Mouse (Mus musculus) thymus, postnatal 36 days (tissue): Measurements from ENCODE around the gene Kdm4d.
"Not testable (repeated sequence)": the region's sequence is repeated elsewhere in the genome, so short reads cannot be mapped to it uniquely, and the experiment has no call there.

Source experiments
- DNase-seq, 2 experiments: peaks; one replicate each; pipeline ENCODE4 v3.0.0; 2022; ENCODE audit warnings: mixed read lengths in 2 of 2

Gene Kdm4d

DNA sequence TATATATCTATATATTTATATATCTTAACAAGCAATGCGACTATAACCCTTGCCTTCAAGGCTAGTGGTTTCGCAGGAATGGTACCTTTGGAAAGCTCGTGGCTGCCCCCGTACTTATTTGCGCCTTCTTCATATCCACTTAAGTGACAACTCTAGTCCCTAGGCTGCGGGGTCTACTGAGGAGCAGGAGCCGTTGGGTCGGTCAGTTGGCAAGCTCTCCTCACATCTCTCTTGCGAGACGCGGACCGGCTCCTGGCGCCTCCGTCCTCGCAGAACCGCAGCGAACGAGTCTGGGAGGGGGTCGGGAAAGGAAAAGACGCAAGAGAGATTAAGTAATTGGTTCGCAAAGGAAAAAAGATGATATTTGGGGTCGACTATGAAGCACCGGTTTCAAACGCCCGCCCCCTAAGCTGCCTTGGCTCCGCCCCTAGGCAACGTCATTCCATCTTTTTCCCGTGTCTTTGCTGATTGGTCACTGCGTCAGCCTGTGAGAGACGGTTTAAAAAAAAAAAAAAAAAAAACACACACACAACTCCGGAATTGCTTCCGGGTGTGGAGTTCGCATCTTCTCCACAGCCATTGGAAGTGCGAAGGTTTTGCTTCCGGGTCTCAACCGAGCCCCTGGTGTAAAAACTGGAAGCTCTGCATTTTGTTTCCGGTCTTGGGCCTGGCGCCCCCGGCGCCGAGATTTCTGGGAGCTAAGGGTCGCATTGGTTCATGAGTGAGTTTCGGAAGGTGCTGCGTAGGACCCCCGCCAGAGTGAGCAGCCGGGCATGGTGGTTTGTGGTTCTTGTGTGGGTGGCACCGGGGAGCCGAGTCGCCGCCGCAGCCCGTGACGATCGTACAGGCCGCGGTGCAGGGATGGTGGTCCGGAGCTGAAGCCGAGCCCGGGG, at the start of gene Kdm4d, which contains the start of gene Cwc15:
Gene Kdm4d, minus strand, starts transcription at position 460 of the 893 bp plus-strand sequence.
Gene Cwc15, plus strand, starts transcription at position 595 of the 893 bp plus-strand sequence.
- peak; percentile 93 for DNase-seq

DNA sequence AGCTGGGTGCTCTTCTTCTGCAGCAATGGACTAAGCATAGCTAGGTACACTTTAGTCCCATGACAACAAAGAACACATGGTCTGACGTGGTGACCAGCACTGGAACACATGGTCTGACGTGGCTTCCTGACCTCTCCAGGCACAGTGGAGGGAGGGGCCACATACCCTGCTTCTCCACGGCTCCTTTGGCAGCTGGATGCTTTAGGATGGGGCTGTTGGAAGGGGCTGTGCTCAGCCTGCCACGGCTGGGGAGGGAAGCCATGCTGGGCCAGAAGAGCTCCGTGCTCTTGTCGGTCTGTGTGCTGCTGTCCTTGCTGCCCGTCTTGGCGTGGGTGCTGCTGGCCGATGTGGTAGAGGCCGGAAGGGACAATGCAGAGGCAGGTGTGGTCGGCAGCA, 48.1 kb upstream of the Kdm4d start:
- DNase-seq, result no peak

DNA sequence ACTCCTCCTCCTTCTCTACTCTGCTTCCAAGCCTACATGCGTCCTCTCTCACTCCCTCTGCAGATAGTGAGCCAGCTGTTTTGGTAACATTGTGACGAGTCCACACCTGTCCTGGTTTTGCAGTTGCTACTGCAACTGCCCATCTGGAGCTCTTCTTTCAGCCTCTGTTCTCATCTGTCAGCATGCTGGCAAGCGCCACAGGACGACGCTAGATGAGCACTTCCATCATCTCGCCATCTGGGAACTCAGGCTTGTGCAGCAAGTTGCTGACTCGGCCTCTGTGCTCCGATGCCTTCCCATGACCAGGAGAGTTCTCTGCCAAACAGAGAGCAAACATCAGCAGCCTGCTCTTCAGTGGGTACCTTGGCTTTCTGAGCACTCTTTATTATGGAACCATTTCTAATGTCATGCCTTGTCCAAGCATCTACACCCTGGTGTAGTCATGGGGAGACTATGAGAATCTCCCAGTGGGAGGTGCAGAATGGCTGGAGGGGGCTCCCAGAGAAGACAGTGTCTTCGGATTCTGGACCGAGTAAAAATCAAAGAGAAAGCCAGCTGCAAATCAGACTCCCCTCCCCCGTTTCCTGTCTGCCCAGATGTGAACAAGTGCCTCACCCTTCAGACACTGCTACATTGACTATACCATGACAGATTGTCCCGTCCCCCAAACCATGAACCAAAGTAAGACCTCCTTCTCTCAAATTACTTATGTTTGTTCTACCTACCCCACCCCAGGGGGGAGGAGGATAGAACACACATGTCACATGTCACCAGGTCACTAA, 47.5 kb upstream of the Kdm4d start:
- DNase-seq, result peak; percentile 20 to 25

DNA sequence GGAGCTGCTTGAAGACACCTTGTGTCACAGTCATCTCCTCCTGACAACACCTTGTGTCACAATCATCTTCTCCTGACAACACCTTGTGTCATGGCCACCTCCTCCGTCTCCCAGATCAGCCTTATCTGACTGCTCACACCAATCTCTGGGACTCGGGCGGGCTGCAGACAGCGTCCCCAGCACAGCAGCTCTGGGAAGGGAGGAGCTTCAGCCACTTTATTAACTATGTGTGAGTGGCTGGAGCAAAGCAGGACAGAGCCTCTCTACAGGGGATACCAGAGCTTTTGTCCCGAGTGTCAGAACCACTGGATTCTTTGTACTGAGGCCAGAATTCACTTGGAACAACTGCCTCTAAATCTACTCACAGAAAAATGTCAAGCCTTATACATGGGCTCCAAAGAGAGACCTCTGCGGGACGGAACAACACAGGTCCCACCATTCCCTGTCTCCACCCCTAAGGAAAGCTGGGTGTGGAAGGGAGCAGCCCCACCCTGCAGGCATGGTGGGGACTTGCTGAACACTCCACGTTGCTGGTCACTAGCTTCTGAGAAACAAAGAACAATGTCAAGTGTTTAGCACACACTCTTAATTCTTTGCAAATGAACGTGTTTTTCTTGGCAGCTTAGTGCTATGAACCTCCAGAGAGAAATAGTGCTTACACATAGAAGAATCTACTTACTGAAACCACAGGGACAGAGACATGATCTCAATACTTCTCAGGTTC, 43.9 kb upstream of the Kdm4d start:
- no peak for DNase-seq

DNA sequence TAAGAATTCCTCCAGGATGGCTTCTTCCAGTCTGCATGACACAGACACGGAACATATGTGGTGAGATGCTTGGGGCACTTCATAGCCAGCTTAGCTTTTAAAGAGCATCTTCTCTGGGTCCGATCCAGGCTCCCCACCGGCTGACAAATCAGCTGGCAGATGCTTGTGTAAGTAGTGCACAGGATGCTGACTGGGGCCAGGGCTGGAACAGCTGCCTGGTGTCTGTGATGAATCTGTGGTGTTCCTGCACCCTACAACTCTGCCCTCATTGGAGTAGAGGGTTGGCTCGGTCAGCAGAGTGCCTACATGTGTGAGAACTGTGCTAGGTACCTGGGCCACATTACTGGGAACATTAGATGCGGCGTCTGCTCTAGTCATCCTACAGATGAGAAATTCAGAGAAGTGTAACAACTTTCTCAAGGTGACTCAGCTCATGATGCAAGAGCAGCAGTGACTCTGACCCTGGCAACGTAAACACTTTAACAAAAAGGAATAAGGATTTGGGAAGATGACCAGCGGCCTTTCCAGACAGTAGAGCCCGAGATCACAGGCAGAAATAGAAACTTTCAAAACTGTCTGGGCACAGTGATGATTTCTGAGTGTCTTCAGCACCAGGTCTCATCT, 34.7 kb upstream of the Kdm4d start:
- no peak for DNase-seq

DNA sequence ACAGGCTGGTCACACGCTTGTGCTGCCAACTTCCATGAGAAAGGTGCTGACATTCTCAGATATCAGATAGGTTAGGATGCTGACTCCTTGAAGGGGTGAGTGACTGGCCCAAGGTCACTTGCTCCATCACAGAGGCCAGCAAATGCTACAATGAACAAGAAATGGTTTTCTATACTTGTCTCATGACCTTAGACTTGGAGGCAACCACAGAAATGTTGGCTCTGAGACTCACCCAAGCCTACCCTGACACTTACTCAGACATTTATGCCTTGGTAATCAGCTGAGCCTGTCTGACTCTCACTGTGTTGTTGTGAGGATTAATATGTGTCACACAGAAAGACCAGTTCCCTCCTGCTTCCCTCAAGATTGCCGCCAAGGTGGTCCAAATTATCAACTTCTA, 33.4 kb upstream of the Kdm4d start:
- DNase-seq, result no peak

DNA sequence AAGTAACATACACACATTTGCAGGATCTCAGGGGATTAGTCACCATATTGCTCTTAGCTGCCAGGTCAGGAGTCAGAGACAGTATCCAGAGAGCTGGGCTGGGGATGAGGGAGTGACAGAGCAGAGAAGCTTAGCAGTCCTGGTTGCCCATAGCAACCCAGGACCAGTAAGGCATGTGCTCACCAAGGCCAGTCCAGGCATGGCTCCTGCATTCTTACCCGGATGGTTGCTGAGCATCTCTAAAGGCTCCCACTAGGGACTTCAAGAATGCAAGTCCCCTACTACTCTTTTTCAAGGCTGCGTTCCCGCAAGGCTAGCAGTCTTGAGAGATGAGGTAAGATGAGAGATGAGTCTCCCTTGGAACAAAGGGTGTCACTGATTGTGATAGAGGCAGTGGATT, 32.0 kb upstream of the Kdm4d start:
- DNase-seq, result no peak

DNA sequence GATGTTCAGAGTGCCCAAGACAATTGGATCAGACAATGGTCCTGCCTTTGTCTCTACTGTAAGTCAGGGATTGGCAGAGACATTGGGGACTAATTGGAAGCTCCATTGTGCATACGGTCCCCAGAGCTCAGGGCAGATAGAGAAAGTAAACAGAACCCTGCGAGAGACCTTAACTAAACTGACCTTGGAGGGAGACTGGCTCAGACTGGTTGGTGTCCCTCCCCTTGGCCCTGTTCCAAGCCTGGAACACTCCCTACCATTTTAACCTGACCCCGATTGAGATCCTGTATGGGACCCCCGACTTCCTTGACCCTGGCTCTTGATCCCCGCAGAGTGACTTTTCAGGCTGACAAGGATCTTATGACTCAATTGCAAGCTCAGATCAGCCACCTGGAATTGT, 29.7 kb upstream of the Kdm4d start:
- no peak for DNase-seq

DNA sequence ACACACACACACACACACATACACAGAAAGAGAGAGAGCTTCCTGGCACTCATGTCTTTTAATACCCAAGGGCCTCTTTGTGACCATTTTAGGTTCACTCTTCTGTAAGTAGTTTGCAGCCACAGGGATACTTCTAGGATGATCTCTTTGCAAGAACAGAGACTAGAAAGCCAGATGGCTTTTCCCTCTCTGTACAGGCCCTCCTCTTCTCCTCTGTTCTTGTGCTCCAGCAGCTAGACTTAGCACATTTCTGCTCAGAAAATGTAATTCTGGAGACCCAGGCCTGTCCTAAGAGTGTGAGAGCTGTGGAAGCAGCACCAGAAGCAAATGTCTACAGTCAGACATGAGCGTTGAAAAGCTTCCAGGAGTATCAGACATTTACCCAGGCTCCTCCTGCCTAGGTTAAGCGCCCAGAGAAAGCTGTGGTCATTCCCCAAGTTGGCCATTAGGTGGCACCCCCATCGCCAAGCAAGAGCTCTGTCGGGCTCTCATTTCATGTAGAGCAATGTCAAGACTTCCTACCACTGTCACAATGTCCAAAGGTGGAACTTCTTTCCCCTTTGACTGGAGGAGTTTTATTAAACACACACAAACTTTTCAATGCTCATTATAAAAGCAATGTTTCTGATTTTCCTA, 23.2 kb upstream of the Kdm4d start:
- peak; percentile 62 to 68 for DNase-seq

DNA sequence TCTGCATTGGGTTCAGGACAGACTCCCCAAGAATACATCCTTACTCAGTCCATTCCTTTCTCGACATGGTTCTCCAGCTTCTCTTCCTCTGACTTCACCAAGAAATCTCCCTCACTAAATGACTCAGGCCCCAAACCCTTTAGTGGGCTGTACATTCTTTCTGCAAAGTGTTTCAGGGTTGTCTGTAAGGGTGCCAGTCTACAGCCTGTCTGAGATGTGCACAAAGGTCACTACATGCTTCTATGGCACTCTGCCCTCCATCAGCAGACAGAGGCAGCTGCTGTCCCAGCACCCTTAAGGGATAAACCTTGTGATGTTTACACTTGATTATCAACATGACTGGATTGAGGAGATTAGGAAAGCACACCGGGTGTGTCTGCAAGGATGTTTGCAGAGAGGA, 21.4 kb upstream of the Kdm4d start:
- DNase-seq, result no peak

DNA sequence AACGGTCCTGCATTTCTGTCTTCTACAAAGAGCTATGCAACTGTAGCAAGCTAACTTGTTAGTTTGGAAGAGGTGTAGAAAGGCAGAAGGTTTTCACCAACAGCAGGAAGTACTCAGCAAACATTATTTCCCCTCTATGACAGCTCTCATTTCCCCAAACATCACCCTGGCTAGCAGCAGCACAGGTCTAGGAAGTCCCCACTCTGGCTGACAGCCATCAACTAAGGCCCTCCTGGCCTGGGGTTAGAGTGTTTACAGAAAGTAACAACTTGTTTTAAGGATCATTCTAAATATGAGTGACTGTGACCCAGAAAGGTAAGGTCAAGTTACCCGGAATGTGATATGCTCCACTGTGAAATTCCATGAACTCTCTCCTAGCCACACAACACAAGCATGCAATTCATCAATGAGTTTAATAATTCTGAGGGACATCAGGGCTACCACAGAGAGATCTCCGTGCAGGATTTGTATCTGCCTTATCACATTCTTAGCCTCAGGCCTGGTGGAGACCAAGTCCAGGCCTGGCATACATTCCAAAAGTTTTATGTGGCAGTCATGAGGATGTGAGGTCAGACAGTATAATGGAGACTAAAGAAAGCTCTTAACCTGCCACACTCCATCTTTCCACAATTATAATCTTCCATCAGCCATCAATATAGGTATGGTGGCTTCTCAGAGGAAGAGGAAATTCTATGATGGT, 20.8 kb upstream of the Kdm4d start:
- DNase-seq, result no peak

DNA sequence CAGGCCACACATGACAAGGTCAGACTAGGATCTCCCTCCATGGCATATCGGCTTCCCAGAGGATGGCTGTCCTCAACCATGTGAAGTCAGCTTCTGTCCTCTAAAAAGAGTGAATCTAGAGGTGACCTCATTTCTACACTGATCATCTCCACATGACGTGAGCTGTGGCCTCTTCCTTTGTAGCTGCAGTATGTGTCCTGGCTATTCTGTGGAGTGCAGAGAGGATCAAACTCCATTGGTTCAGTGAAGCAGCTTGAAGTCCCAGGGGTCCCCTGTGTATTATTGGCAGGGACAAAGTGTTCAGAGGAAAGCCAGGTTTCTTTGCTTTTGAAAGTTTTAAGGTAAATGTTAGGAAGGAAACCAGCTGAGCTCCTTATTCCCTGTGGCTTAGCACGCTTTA, 17.8 kb upstream of the Kdm4d start:
- no peak for DNase-seq

DNA sequence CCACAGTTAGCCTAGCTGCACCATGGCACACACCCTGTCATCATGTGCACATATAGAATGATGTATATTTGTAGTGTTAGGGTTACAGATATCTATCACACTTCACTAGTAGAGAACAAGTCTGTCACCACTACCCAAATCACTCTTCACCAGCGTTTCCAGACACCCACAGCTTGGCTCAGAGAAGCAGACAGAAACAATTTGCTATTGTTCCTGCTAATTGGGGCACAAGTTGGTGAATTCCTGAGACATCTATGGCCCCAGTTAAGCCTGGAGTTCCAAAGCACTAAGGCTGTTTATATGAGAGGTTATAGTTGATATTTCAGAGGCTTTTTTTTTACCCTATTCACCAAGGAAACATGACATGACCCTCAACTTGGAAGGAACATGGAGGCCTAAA, 17.0 kb upstream of the Kdm4d start:
- no peak for DNase-seq

DNA sequence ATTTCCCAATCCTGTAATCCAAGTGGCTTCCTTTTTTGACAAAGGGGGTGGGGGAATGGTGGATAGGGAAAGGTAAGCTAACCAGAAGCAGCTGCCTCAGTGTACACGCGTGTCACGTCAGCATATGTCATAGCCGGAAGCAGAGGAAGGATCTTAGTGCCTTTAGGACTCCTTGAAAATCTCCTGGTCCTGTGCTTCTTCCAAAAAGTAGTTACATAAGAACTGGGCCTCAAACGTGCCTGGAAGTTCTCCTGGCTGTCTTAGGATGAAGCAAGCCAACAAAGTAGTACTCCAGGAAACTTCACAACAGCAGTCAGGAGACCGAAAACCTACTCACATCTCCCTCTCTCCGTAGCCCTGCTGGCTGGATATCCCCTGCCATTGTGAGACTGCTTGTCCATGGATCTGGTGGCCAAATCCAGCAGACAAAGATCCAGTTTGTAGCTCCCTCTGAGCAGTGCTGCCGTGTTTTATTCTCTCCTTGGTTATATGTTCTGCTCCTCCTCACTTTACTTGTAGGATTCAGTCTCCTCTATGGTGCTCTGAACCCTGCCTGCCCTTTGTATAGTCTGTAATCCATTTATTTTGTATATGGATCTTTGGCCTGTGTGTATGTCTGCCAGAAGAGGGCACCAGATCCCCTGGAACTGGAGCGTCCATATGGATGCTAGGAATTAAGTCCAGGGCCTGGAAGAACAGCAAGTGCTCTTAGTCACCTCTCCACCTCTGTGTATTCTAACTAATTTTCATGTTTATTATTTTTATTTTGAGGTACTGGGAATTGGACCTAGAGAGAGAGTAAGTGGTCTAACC, 12.6 kb upstream of the Kdm4d start:
- no peak for DNase-seq

DNA sequence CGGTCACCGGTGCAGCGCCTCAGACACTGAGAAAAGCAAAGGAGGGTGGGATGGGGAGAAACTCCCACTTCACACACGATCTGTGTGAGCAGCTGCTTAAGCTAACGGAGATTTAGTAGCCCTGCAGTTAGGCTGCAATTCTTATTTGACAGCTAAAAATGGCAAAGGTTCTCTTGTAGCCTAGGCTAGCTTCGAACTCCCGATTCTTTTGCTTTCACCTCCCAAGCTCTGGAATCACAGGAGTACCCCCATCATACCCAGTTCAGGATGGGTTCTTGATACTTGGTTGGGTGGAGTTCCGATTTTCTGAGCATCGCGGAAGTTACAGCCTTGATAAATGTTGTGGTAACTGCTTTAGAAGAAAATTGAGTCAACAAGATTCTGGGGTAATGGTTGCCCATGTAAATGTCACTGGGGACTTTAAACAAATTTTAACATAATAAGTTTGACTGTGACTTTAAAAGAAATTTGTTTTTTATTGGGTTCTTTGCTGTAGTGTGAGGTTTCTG, 688 bp upstream of the Kdm4d start:
- no peak for DNase-seq

DNA sequence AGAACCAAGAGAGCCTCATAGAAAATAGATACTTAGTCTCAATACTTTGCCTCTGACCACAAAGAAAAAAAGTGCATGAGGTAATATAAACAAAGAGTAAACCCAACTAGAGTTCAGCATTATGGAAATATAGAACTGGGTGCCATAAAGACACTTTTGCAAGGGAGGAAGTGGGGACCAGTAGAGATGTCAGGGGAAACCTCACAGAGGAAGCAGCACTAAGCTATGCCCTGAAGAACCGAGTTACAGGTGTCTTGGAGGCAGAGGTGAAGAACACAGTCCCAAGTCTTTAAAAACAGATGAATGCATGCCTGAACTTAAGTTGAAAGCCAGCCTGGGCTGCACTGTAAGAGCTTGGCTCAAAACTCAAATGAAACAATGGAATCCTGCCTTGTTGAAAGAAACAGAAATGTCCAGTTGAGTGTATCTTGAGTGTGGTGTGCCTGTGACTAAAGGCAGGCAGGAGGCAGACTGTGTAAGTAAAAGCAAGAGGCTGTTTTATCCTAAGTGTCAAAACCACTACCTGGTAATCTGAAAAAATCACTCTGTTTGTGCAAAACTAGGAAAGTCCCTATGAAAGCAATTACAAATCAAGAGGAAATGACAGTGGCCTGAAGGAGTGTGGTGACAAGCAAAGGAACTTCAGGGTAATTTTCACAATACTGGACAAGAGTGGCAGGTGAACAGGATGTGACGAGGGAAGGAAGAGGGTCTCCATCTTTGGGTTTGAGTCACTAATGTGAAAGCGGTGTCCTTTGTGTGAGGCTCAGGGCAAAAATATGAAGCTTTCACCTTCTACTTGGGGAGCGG, 1.2 kb downstream of the Kdm4d start:
- no peak for DNase-seq

DNA sequence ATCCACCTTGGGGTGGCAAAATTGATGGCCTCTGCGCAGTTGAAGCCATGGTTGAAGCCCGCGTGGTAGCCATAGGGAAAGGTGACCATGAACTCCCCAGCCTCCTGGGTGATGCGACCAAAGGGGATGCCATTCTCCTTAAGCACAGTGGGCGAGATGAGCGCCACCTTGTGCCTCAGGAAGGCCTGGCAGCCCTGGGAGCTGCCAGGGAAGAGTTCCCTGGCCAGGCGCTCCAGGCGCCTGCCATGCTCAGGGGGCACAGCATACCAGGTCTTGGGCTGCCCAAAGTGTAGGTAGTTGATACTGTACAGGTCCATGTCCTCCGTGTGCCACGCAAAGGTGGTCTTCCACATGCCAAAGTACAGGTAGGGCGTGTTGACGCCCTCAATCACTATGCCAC, 36.6 kb downstream of the Kdm4d start:
- not testable (repeated sequence) for DNase-seq

DNA sequence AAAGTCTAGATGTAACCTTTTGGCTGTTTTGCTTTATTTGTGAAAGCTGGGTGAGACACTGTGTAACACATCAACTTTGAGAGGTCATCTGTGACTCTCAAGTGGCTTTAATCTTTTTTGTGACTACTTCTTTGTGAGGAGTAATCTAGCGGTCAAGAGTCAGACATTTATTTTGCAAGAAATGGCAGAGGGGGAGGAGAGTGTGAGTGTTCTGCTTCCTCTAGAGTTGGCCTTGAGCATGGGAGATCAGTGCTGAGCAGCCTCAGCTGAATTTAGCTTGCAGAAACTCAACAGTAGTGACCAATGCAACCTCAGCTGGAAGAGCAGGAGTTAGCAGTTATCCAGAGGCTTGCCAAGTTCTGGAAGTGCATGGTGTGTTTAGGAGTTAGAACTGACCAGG, 37.7 kb downstream of the Kdm4d start:
- not testable (repeated sequence) for DNase-seq

DNA sequence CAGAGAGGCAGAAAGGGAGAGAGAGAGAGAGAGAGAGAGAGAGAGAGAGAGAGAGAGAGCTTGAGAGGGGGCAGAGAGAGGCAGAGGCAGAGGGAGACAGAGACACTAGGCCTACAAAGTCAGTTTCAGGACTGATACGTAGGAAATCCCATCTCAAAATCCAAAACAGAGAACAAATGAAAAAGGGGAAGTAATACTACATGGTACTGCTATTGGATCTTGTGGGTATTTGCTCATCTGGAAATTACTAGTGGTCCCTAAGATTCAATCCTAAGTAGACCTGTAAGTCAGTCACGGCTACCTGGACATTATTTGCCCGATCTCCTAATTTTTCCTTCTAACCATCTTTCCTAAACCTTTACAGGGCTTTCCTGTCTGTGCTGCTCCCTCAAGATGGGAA, 44.0 kb downstream of the Kdm4d start:
- DNase-seq, result no peak

DNA sequence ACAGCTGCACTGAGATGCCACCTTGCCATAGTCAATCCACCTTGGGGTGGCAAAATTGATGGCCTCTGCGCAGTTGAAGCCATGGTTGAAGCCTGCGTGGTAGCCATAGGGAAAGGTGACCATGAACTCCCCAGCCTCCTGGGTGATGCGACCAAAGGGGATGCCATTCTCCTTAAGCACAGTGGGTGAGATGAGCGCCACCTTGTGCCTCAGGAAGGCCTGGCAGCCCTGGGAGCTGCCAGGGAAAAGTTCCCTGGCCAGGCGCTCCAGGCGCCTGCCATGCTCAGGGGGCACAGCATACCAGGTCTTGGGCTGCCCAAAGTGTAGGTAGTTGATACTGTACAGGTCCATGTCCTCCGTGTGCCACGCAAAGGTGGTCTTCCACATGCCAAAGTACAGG, 49.2 kb downstream of the Kdm4d start:
- DNase-seq, result not testable (repeated sequence)
